Mouse (Mus musculus) bone marrow, adult 2 months (tissue): ENCODE measurements around the gene 1700001P01Rik.

Experiments
- CTCF ChIP-seq: fragments of 200-500 bp; IDR thresholded peaks from 2 replicates; pipeline ENCODE4 v1.5.1; 2011; ENCODE audit warnings: low read length, control low read depth; ENCODE audit not compliant: control insufficient read depth, insufficient read depth
- POLR2A ChIP-seq: fragments of 200-500 bp; IDR thresholded peaks from 2 replicates; pipeline ENCODE4 v1.6.1; 2011; ENCODE audit warnings: low read depth, mild to moderate bottlenecking, control low read depth, low read length, borderline replicate concordance; ENCODE audit not compliant: control insufficient read depth

DNA sequence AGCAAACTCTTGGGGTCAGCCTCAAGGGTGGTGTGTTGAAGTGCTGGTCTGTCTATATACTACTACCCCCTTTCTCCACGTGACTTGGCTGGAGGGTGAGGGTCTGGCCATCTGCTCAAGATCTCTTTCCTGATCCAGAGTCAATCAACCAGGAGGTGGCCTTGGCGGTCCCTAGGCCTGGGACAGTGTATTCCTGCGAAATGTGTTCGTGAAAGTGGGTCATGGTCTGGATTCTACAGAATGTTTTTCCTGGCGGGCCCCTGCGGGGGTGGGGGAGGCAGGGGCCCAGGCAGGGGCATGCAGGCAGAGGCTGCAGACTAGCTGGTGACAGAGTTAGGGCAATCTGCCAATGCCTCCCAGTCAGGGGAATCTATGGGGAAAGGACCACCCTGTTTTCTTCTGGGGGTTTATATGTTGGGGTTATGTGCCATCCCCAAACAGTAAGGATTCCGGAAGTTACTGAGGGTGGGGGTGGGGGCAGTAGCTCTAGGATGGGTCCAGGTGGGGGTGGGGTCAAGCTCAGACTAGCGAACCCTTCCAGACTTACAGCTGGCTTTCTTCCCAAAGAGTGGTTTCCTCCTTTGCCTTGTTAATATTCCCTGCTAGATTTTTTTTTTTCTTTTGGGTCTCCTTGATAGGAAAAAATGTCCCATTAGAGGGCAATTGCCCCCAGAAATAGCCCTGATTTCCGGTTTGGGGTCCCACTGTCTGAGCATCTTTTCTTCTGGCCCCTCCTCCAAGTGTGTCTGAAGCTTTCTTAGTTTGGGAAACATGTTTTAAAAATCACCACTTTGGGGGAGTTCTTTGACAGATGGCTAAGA is 29.3 kb upstream of the 1700001P01Rik start:
- TF ChIP-seq CTCF (no peak), POLR2A (no peak)
